In genomic region chr12:54197301-54197782, GRCm38 (mm10) we compare ENCODE assay signal across 8 mouse cellular contexts. TPM values are rescaled to one million over a fixed set of nuclear protein-coding genes. Genes with fewer than 3 reads are reported as not detected.
DNase-seq lines count a peak whose midpoint lies in the region; ATAC-seq lines count a peak whose summit lies in the region.

No protein-coding gene starts in this region.

- 51% methylated on average over 6 of the region's 6 CpGs for WGBS in hindbrain, embryonic 12.5 days
- WGBS in hindbrain, embryonic 10.5 days: 83% methylated on average over 6 of the region's 6 CpGs

- no peak overlapping the region for H3K9ac ChIP-seq in hindbrain, embryonic 12.5 days

- no peak for ATAC-seq in hindbrain, embryonic 12.5 days (ENCODE audit: low FRiP score)
- no peak for ATAC-seq in granulocyte monocyte progenitor cell, adult 5-6 weeks (replicated peaks; ENCODE audit: poor library complexity, severe bottlenecking)

- H3K4me1 ChIP-seq in hindbrain, embryonic 12.5 days: peaks cover 43% of the 10 kb centered on the region
- H3K4me1 ChIP-seq in hindbrain, embryonic 10.5 days (replicated peaks): peaks cover 64% of the 10 kb centered on the region

- H3K9me3 ChIP-seq in hindbrain, embryonic 12.5 days (replicated peaks): no peaks in the 10 kb centered on the region
- no peaks in the 10 kb centered on the region for H3K9me3 ChIP-seq in hindbrain, embryonic 10.5 days

- no peak overlapping the region for H3K4me3 ChIP-seq in hindbrain, embryonic 12.5 days
- H3K4me3 ChIP-seq in hindbrain, embryonic 10.5 days: no peak overlapping the region

- peak overlapping the region; percentile 5; the same call in 1 of the 2 replicates for H3K27ac ChIP-seq in hindbrain, embryonic 12.5 days
- H3K27ac ChIP-seq in hindbrain, embryonic 10.5 days: no peak overlapping the region

- H3K27me3 ChIP-seq in hindbrain, embryonic 12.5 days: no peaks in the 10 kb centered on the region; the same call in none of the 2 replicates
- H3K27me3 ChIP-seq in hindbrain, embryonic 10.5 days (ENCODE audit: insufficient read depth, poor library complexity, severe bottlenecking): peaks cover 18% of the 10 kb centered on the region

- no peak for DNase-seq in hindbrain, embryonic 10.5 days (ENCODE audit: low spot score)
- peak; percentile 26 for DNase-seq in urinary bladder, postnatal 14 days (ENCODE audit: low spot score)
- DNase-seq in urinary bladder, postnatal 10 days (ENCODE audit: low spot score): no peak
- peak; percentile 51 for DNase-seq in kidney, postnatal 14 days
- peak; percentile 41 for DNase-seq in telencephalon, adult 2 months (ENCODE audit: low read depth, low spot score)
- DNase-seq in cerebellum, adult 11 months: no peak

- H3K4me2 ChIP-seq in hindbrain, embryonic 12.5 days (replicated peaks): no peak overlapping the region

- H3K36me3 ChIP-seq in hindbrain, embryonic 12.5 days: no peaks in the 10 kb centered on the region
- no peaks in the 10 kb centered on the region for H3K36me3 ChIP-seq in hindbrain, embryonic 10.5 days

RNA-seq across cellular contexts. Expression of gene Egln3, which starts 6.3 kb away (rescaled TPM):
- 6.2 and 7.3 TPM in 2 replicates for polyA plus RNA-seq in hindbrain, embryonic 12.5 days (2016; fragmentation: Nextera tagmentation; extraction: Ambion mirVana)
- polyA plus RNA-seq in hindbrain, embryonic 10.5 days (2016; fragmentation: Nextera tagmentation; extraction: Ambion mirVana): 4.6 and 5.9 TPM in 2 replicates
- 40.2 and 52.0 TPM in 2 replicates for total RNA-seq in granulocyte monocyte progenitor cell, adult 5-6 weeks (2014; fragmentation: Nextera tagmentation)
- total RNA-seq in granulocyte monocyte progenitor cell, adult 5-6 weeks (2017): 20.5 and 22.9 TPM in 2 replicates

Comparison
In these comparisons a context has a peak if more than half of its experiments do, and no peak if none do; other contexts are left out.
1. DNase-seq: peak in urinary bladder, postnatal 14 days (single experiment), kidney, postnatal 14 days (single experiment) and telencephalon, adult 2 months (single experiment); none in hindbrain, embryonic 10.5 days (single experiment), urinary bladder, postnatal 10 days (single experiment) and cerebellum, adult 11 months (single experiment).